Mouse (Mus musculus) megakaryocyte, embryonic 14.5 days (primary cell): ENCODE results near the gene Nrgn.

Source experiments
- FLI1 ChIP-seq: IDR thresholded peaks from 2 replicates; pipeline ENCODE4 v1.6.1; 2012; ENCODE audit warnings: low read length, inconsistent platforms, mixed read lengths
- GATA1 ChIP-seq: IDR thresholded peaks from 3 replicates; pipeline ENCODE4 v1.6.1; 2012; ENCODE audit warnings: mixed read lengths, low read length, inconsistent platforms, borderline replicate concordance

DNA sequence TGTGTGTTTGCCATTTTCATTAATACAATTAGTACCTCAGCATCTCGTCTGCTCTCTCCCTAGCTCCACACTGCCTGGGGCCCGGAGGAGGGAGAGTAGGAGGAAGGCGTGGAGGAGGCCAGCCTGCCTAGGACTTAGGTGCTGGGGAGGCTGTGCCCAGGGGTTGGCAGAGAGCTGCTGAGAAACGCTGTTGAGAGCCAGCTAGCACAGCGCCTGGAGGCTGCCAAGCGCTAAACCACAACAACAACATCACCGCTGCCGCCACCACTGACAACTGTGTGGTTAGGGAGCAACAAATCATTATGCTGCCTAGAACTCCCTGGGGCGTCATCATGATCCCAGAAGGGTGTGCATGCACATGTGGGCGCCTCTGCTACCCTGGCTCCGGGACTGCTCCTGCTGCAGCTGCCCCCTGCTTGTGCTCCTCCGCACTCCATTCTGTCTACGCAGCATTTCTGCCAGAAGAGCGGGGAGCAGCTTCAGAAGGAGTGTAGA is 23.8 kb upstream of the Nrgn start:
- no peak for TF ChIP-seq GATA1
- TF ChIP-seq FLI1: no peak
